Mouse (Mus musculus): ENCODE results near the gene Hist1h1d. TPM values are rescaled to one million over a fixed set of nuclear protein-coding genes. Genes with fewer than 3 reads are reported as not detected.
A peak's percentile ranks its signal among the peaks of the same experiment; 100 is the strongest.
"Not testable (repeated sequence)": the region's sequence is repeated elsewhere in the genome, so short reads cannot be mapped to it uniquely, and the experiment has no call there.

Hist1h1d gene
- total RNA-seq, 2 experiments from 2014 or later: 59.1 to 587 TPM

DNA sequence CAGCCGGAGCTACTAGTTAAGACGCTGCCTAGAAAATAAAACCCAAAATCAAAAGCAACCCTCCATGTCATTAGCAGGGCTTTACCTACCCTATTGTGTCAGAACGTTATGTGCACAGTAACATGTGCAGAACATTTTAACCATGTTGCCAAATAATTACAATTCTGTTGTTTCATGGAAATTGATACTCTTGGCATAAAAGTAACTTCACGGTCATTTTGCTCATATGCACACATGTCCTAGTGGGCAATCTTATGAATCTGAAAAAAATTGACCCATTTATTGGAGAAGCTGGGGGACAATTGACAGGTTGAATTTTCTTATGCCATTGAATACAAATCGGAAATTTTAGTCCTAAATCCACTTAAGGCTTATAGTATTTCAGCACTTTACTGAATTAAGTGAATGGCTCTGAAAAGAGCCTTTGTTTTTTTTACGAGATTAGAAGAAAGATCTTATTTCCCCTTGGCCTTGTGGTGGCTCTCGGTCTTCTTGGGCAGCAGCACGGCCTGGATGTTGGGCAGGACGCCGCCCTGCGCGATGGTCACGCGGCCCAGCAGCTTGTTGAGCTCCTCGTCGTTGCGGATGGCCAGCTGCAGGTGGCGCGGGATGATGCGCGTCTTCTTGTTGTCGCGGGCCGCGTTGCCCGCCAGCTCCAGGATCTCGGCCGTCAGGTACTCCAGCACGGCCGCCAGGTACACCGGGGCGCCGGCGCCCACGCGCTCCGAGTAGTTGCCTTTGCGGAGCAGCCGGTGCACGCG is 17.4 kb downstream of the Hist1h1d start:
- ATAC-seq (replicated peaks; ENCODE audit: low FRiP score, poor library complexity, severe bottlenecking): not testable (repeated sequence)

DNA sequence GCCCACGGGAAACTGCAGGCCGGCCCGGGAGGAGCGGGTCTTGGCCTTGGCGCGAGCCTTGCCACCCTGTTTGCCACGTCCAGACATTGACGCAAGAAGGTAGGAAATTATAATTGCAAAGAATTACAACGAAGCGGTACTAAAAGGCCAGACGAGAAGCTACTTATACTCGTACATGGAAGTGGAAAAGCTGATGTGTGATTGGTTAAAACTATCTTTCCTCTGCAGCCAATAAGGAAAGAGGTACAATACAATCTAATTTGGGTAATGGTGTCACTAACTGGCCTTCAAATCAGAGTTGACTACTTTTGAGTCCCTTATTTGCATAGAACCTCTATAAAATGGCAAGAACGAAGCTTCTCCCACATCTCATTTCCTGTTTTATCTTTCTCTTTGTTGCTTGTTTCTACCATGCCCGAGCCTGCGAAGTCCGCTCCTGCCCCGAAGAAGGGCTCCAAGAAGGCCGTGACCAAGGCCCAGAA is 18.0 kb downstream of the Hist1h1d start, which contains the start of the genes Hist1h2ae and Hist1h2bg:
TSS of gene Hist1h2ae (minus strand) at position 199 of the 482 bp plus-strand sequence.
TSS of gene Hist1h2bg (plus strand) at position 375 of the 482 bp plus-strand sequence.
- ATAC-seq (replicated peaks; ENCODE audit: low FRiP score, poor library complexity, severe bottlenecking): peak; percentile 73

DNA sequence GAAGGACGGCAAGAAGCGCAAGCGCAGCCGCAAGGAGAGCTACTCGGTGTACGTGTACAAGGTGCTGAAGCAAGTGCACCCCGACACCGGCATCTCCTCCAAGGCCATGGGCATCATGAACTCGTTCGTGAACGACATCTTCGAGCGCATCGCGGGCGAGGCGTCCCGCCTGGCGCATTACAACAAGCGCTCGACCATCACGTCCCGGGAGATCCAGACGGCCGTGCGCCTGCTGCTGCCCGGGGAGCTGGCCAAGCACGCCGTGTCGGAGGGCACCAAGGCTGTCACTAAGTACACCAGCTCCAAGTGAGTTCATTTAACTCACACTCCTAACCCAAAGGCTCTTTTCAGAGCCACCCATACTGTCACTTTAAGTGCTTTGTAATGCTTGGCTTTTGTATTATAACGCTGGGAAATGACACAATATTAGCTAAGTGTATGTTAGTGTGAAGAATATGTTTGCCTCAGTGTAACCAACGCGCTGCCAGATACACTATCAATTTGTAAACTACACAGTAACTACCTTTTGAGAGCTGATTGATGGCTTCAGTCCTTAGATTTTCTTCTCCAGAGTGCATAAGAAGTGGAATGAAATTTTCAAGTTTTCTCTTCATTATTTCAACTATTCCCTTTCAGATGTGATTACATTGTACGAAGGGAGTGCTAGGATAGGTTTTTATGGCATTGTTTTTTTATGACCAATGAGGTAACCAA is 18.6 kb downstream of the Hist1h1d start:
- ATAC-seq (replicated peaks; ENCODE audit: low FRiP score, poor library complexity, severe bottlenecking): peak; percentile 13; the same call in 1 of the 2 replicates

DNA sequence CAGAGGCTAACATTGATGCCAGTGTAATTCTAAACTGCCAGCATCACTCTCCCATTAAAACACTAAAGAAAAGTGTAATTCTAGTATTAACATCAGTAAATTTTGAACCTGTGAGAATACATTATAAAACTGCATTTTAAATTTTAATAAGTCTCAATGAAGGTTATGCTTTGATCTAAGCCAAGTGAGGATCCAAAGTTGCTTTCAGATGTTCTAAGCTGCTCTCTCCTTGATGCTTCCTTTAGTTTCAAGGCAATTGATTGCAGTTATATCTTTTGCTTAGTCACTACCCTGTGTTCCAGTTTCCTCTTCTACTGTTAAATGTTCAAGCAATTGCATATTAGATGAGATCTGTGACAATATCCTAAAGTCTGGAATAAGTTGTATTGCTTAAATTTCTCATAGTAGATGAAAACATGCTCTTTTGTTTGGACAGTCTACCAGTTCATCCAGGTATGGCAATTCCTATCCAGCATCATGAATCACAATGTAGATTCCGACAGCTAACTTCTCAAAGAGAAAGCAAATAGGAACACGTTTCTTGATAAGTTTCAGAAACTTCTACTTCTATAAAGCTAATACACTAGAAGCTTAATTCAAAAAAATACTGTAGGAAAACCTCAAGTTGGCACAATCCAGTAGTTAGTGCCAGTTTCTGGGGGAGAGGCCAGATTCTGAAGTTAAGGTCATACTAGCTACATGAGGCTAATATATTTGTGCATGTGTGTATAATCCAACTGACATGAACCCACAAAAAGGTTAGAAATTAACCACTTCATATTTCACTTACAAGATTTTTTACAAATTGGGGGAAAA is 19.4 kb downstream of the Hist1h1d start:
- ATAC-seq (replicated peaks; ENCODE audit: low FRiP score, poor library complexity, severe bottlenecking): peak; percentile 13; the same call in 1 of the 2 replicates

DNA sequence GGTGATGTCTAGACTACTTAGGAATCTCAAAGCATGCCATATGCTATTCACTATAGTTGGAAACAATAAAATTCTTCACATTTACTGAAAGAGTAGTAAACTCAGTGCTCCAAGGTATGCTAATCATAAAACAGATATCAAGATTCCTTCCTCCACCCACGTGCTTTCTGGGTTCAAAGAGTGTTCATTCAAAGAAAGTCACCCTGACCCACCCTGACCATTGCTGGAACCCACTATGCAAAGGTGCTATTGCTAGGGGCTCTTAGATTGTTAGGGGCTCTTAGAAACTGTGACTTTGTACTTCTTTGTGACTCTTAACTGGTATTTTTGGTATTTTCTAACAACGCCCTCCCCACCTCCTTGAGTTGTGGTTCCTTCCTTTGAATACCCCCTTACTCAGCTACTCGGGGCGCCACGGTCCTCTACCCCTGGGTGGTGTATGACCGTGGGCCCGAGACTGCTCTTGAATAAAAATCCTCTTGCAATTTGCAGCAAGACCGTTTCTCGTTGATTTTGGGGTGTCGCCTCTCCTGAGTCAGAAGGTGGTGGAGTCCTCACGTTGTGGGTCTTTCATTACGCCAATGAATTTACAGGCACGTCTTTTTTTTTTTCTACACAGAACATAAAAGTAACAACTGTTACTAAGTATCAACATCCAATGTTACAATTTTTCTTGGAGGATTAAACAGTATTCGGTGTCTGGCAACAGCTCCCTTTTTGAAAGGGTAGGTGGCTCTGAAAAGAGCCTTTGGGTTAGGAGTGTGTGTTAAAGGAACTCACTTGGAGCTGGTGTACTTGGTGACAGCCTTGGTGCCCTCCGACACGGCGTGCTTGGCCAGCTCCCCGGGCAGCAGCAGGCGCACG is 20.2 kb downstream of the Hist1h1d start:
- not testable (repeated sequence) for ATAC-seq (replicated peaks; ENCODE audit: low FRiP score, poor library complexity, severe bottlenecking)

DNA sequence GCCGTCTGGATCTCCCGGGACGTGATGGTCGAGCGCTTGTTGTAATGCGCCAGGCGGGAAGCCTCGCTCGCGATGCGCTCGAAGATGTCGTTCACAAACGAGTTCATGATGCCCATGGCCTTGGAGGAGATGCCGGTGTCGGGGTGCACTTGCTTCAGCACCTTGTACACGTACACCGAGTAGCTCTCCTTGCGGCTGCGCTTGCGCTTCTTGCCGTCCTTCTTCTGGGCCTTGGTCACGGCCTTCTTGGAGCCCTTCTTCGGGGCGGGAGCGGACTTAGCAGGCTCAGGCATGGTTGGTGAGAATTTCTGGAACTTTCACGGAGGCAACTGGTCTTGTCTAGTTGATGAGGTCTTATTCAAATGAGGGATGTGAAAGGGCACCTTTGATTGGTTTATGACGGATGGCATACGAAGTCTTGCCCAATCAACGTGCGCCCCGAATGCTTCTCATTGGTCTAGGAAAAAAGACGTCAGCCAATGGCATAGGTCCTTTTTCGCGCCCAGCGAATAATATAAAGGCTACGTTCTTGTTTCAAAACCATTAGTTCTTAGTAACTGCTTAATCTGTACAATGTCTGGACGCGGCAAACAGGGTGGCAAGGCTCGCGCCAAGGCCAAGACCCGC is 20.9 kb downstream of the Hist1h1d start, which contains the start of the genes Hist1h2bf and Hist1h2ad:
TSS of gene Hist1h2bf (minus strand) at position 299 of the 627 bp plus-strand sequence.
TSS of gene Hist1h2ad (plus strand) at position 484 of the 627 bp plus-strand sequence.
- peak; percentile 69 for ATAC-seq (replicated peaks; ENCODE audit: low FRiP score, poor library complexity, severe bottlenecking)

DNA sequence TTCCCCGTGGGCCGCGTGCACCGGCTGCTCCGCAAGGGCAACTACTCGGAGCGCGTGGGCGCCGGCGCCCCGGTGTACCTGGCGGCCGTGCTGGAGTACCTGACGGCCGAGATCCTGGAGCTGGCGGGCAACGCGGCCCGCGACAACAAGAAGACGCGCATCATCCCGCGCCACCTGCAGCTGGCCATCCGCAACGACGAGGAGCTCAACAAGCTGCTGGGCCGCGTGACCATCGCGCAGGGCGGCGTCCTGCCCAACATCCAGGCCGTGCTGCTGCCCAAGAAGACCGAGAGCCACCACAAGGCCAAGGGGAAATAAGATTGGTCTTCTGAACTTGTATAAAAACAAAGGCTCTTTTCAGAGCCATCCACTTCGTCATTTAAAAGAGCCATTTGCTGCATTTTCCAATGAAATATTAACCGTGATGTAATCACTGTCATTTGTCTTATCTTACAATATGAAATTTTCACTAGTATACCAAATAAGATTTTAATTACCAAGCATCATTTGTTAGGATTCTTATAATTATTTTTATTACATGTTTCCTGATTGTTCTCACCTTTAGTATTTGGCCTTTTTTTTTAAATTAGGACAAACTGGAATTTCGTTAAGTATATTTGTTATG is 21.6 kb downstream of the Hist1h1d start:
- ATAC-seq (replicated peaks; ENCODE audit: low FRiP score, poor library complexity, severe bottlenecking): not testable (repeated sequence)

DNA sequence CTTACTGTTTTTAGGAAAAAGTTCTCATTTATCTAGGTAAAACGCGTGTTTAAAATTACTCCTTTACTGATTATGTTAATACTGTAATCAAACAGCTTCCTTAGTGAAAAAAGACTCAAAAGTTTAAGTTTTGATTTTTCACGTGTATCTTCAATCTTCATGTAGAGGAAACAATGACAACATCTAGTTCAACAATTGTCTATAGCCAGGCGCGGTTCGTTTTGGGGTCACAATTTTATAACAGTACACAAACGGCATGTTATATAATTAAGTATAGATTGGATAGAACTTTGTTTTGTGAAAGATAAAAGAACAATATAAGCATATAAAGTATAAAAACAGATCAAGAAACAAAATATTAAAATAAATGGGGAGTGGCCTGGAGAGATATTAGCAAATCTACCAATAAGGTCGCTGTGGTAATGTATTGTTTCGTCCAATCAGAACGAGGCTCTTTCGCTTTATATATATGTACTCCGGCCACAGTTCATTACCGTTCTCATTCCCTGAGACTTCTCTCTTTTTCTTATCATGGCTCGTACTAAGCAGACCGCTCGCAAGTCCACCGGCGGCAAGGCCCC is 22.3 kb downstream of the Hist1h1d start, which contains the start of gene Hist1h3d:
TSS of gene Hist1h3d (plus strand) at position 493 of the 581 bp plus-strand sequence.
- peak; percentile 55 for ATAC-seq (replicated peaks; ENCODE audit: low FRiP score, poor library complexity, severe bottlenecking)

DNA sequence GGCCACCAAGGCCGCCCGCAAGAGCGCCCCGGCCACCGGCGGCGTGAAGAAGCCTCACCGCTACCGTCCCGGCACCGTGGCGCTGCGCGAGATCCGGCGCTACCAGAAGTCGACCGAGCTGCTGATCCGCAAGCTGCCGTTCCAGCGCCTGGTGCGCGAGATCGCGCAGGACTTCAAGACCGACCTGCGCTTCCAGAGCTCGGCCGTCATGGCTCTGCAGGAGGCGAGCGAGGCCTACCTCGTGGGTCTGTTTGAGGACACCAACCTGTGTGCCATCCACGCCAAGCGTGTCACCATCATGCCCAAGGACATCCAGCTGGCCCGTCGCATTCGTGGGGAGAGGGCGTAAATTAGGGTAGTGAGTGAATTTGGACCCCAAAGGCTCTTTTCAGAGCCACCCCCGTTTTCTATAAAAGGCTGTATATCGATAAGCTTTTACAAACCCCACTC is 22.8 kb downstream of the Hist1h1d start:
- ATAC-seq (replicated peaks; ENCODE audit: low FRiP score, poor library complexity, severe bottlenecking): not testable (repeated sequence)

DNA sequence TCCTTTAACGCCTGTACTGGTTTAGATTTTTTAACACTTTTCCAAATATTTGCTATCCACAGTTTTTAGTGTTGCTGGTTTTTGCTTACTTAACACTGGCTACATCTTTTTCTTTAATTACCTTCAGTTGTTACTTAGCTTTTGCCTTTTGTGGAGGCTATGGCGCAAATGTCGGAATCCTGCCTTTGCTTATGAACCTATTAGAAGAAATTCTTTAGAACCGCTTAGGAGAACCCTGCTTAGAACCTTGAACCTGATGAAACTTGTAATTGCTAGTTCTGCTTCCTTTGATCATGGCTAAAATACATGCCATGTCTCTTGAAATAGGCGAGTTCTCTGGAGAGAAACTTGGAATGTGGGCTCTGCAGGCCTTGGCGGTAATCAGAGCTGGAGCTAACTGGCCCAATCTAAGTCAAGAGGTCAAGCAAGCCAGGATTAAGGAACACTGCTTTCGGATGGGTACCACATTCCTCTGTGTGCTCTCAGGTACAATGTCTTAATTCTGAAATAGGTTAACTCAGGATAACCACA is 23.4 kb downstream of the Hist1h1d start:
- peak; percentile 7; the same call in 1 of the 2 replicates for ATAC-seq (replicated peaks; ENCODE audit: low FRiP score, poor library complexity, severe bottlenecking)

DNA sequence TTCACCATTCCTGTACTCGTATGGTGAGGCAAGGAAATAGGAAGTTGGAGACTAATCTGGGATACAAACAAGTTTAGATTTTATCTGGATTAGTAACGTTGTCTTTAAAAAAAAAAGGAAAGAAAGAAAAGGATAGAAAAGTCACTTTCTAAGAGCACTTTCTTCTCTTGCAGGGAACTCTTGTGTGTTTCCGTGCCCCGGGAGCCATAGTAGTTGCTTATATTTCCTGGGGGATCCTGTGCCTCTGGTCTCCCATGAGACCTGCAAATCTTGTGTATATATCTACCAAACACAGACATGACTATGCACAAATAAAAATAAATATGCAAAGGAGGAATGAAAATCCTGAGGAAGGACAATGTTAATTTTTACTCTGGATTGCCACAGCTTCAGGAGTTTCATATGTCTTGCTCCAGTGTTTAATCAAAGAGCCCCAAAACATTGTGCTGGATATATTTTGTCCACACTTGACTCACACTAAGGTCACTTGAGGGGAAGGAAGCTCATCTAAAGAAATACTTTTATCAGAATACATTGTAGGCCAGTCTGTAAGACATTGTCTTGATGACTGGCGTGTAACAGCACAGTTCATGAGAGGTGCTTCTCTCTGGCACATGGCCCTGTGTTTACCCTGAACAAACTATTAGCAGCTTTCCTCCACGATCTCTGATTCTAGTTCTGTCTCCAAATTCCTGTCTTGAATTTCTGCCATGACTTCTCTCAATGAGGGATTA is 24.0 kb downstream of the Hist1h1d start:
- no peak for ATAC-seq (replicated peaks; ENCODE audit: low FRiP score, poor library complexity, severe bottlenecking)

DNA sequence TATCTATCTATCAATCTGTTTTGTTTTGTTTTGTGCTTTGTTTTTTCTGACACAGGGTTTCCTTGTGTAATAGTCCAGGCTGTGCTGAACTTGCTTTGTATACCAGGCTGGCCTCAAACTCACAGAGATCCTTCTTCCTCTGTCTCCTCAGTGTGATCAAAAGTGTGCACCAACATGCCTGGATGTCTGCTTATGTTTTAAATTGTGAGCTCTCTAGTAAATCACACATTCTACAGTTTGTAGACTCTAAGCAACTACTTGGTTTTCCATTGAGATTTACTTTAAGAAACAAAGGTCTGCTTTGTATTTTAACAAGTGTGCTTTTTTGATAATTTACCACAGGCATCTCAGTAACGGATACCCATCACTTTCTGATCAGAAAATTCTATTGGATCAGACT is 24.8 kb downstream of the Hist1h1d start:
- no peak for ATAC-seq (replicated peaks; ENCODE audit: low FRiP score, poor library complexity, severe bottlenecking)

DNA sequence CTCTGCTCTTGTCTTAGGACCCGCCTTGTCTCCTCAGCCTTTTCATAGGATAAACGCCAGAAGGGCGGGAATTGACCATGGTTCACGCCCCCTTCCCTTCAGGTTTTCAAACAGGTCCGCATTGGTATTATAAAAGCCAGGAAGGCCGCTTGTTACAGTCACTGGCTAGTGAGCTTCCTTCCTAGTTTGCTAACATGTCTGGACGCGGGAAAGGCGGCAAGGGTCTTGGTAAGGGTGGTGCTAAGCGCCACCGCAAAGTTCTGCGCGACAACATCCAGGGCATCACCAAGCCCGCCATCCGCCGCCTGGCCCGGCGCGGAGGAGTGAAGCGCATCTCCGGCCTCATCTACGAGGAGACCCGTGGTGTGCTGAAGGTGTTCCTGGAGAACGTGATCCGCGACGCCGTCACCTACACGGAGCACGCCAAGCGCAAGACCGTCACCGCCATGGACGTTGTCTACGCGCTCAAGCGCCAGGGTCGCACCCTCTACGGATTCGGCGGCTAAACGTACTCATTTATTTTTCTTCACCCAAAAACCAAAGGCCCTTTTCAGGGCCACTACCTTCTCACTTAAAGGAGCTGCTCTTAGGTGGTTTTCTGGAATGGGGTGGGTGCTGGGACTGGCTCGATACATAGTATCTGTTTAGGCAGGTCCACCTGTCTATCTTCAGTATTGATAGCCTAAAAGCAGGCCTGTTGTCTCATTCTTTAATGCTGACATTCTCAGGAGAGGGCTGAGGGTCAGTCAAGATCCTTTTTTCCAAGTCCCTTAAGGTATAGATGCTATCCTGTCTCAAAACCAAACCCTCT is 28.6 kb downstream of the Hist1h1d start, which contains the start of gene Hist1h4d:
TSS of gene Hist1h4d (plus strand) at position 191 of the 811 bp plus-strand sequence.
- ATAC-seq (replicated peaks; ENCODE audit: low FRiP score, poor library complexity, severe bottlenecking): peak; percentile 59

DNA sequence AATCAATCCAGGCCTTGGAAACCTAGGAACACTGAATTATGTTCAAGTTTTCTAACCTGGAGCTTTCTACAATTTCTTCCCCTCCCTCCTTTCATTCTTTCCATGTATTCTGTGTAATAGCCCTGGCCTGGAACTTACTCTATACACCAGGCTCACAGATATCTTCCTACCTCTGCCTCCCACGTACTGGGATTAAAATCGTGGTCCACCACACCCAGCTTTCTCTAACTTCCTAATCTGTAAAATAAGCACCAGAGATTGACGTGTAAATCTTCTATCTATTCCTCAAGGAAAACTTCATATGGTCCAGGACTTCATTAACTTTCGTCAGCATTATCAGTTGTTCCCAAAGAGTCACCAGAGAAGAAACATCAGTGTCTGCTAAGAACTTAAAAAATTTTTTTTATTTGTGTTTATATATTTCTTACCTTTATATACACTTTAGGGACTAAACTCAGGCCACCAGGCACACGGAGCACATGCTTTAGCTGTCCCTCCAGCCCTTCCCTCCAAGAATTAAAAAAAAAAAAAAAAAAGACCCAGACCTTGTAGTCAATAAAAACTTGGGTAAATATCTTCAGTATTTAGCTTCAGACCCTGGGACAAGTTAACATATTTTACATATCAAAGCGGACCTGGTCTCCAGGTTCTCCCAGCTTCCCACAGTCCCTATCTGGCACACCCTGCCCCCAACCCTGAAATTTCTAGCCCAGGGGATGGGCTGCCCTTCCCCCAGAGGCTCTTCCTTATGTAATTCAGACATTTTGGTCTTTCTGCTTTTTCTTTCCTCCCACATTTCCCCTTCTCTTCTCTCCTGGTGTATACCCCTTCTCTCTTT is 29.4 kb downstream of the Hist1h1d start:
- ATAC-seq (replicated peaks; ENCODE audit: low FRiP score, poor library complexity, severe bottlenecking): peak; percentile 15

Data from erythroid progenitor cell, adult 5-6 weeks (primary cell).